Mouse (Mus musculus) C2C12 (cell line): Measurements from ENCODE around the gene Gse1. TPM values are rescaled to one million over a fixed set of nuclear protein-coding genes. Genes with fewer than 3 reads are reported as not detected.

Source experiments
- H3K27me3 ChIP-seq: one replicate; pipeline ENCODE4 v1.6.1; 2011; ENCODE audit not compliant: control insufficient read depth, insufficient read depth, insufficient read length
- H3K36me3 ChIP-seq: one replicate; pipeline ENCODE4 v1.6.1; 2011; ENCODE audit not compliant: control insufficient read depth, insufficient read depth
- H3K4me3 ChIP-seq: one replicate; pipeline ENCODE4 v1.5.1; 2011; ENCODE audit warnings: mild to moderate bottlenecking, control low read depth; ENCODE audit not compliant: poor library complexity, insufficient read depth, severe bottlenecking
- H3K79me2 ChIP-seq: one replicate; pipeline ENCODE4 v1.6.1; 2011; ENCODE audit not compliant: control insufficient read depth, insufficient read depth
- H3K79me3 ChIP-seq: one replicate; pipeline ENCODE4 v1.6.1; 2011; ENCODE audit warnings: low read depth, control low read depth
- H3ac ChIP-seq: one replicate; pipeline ENCODE3; 2011; ENCODE audit warnings: low read depth; ENCODE audit not compliant: control insufficient read depth, insufficient read length
- CEBPB ChIP-seq: IDR thresholded peaks from one replicate; pipeline ENCODE4 v1.6.1; 2011; ENCODE audit warnings: low read depth, mild to moderate bottlenecking, control low read depth, moderate library complexity
- CTCF ChIP-seq: IDR thresholded peaks from one replicate; pipeline ENCODE4 v1.5.1; 2011; ENCODE audit not compliant: control insufficient read depth, insufficient read depth, insufficient read length
- FOSL1 ChIP-seq: IDR thresholded peaks from one replicate; pipeline ENCODE4 v1.8.0; 2011; ENCODE audit warnings: mild to moderate bottlenecking, low read length; ENCODE audit not compliant: poor library complexity, insufficient read depth, severe bottlenecking
- MAX ChIP-seq: IDR thresholded peaks from one replicate; pipeline ENCODE4 v1.6.1; 2011; ENCODE audit warnings: mild to moderate bottlenecking, control low read depth
- MYOD1 ChIP-seq: IDR thresholded peaks from one replicate; pipeline ENCODE4 v1.6.1; 2011; ENCODE audit warnings: low read depth; ENCODE audit not compliant: control insufficient read depth, insufficient read length
- MYOG ChIP-seq: IDR thresholded peaks from one replicate; pipeline ENCODE4 v1.6.1; 2011; ENCODE audit not compliant: control insufficient read depth, insufficient read length; ENCODE audit errors: extremely low read depth
- USF1 ChIP-seq: IDR thresholded peaks from one replicate; pipeline ENCODE4 v1.6.1; 2011; ENCODE audit warnings: low read depth, mild to moderate bottlenecking, control low read depth, moderate library complexity
- polyA plus RNA-seq: library from polyadenylated mRNA; unstranded; fragments of >200 nt; fragmentation: generic; extraction: Trizol; gene quantifications from one replicate; pipeline ENCODE4 v1.2.1, GENCODE M21; 2012; ENCODE audit warnings: missing spikeins

The Gse1 gene
- polyA plus RNA-seq, 1 experiment, result 15.6 TPM

GRCm38 (mm10) chr8:120341124-120341523 lies 112.9 kb downstream of the Gse1 start:
- Histone ChIP-seq H3K4me3 (no peak overlapping the region), H3K36me3 (no peaks in the 10 kb centered on the region), H3K27me3 (no peaks in the 10 kb centered on the region), H3K79me2 (no peaks in the 10 kb centered on the region), H3ac (no peak overlapping the region), H3K79me3 (no peaks in the 10 kb centered on the region)
- TF ChIP-seq MYOG (no peak), MAX (no peak)

GRCm38 (mm10) chr8:120342847-120343548 lies 114.7 kb downstream of the Gse1 start:
- H3K79me3 ChIP-seq, result no peaks in the 10 kb centered on the region
- no peak overlapping the region for H3ac ChIP-seq
- TF ChIP-seq CTCF, result no peak
- TF ChIP-seq FOSL1, result no peak
- no peak for TF ChIP-seq CEBPB
- no peak for TF ChIP-seq MYOG
- TF ChIP-seq USF1, result no peak
- TF ChIP-seq MAX, result no peak
- TF ChIP-seq MYOD1, result no peak
- H3K27me3 ChIP-seq, result no peaks in the 10 kb centered on the region
- no peaks in the 10 kb centered on the region for H3K36me3 ChIP-seq
- no peaks in the 10 kb centered on the region for H3K79me2 ChIP-seq
- no peak overlapping the region for H3K4me3 ChIP-seq

GRCm38 (mm10) chr8:120343582-120343981 lies 115.3 kb downstream of the Gse1 start:
- Histone ChIP-seq H3K36me3 (no peaks in the 10 kb centered on the region), H3K4me3 (no peak overlapping the region), H3K79me3 (no peaks in the 10 kb centered on the region), H3K79me2 (no peaks in the 10 kb centered on the region), H3K27me3 (no peaks in the 10 kb centered on the region), H3ac (no peak overlapping the region)
- no peak for TF ChIP-seq CTCF
- TF ChIP-seq MAX, result no peak
- no peak for TF ChIP-seq CEBPB
- no peak for TF ChIP-seq MYOG
- no peak for TF ChIP-seq MYOD1
- no peak for TF ChIP-seq USF1
- no peak for TF ChIP-seq FOSL1

GRCm38 (mm10) chr8:120344166-120344565 lies 115.9 kb downstream of the Gse1 start:
- no peak overlapping the region for H3ac ChIP-seq
- no peaks in the 10 kb centered on the region for H3K79me2 ChIP-seq
- TF ChIP-seq FOSL1 (no peak), CTCF (no peak), MYOD1 (no peak), CEBPB (no peak), MYOG (no peak), MAX (no peak), USF1 (no peak)
- no peak overlapping the region for H3K4me3 ChIP-seq
- H3K36me3 ChIP-seq, result no peaks in the 10 kb centered on the region
- H3K79me3 ChIP-seq, result no peaks in the 10 kb centered on the region
- H3K27me3 ChIP-seq, result no peaks in the 10 kb centered on the region

GRCm38 (mm10) chr8:120344583-120344982 lies 116.3 kb downstream of the Gse1 start:
- Histone ChIP-seq H3ac (no peak overlapping the region), H3K27me3 (no peaks in the 10 kb centered on the region), H3K79me3 (no peaks in the 10 kb centered on the region), H3K36me3 (no peaks in the 10 kb centered on the region), H3K79me2 (no peaks in the 10 kb centered on the region), H3K4me3 (no peak overlapping the region)
- no peak for TF ChIP-seq MYOD1

GRCm38 (mm10) chr8:120347734-120348341 lies 119.6 kb downstream of the Gse1 start:
- H3K27me3 ChIP-seq, result no peaks in the 10 kb centered on the region
- H3K4me3 ChIP-seq, result no peak overlapping the region
- TF ChIP-seq USF1 (no peak), CEBPB (no peak), CTCF (no peak), MAX (no peak), MYOD1 (no peak), MYOG (no peak), FOSL1 (no peak)
- H3ac ChIP-seq, result no peak overlapping the region
- H3K36me3 ChIP-seq, result no peaks in the 10 kb centered on the region
- H3K79me3 ChIP-seq, result no peaks in the 10 kb centered on the region
- no peaks in the 10 kb centered on the region for H3K79me2 ChIP-seq
